Mouse (Mus musculus) bone marrow, adult 2 months (tissue): Measurements from ENCODE around the gene Klhl11.

Experiments used
- CTCF ChIP-seq: fragments of 200-500 bp; IDR thresholded peaks from 2 replicates; pipeline ENCODE4 v1.5.1; 2011; ENCODE audit warnings: low read length, control low read depth; ENCODE audit not compliant: control insufficient read depth, insufficient read depth
- POLR2A ChIP-seq: fragments of 200-500 bp; IDR thresholded peaks from 2 replicates; pipeline ENCODE4 v1.6.1; 2011; ENCODE audit warnings: low read depth, mild to moderate bottlenecking, control low read depth, low read length, borderline replicate concordance; ENCODE audit not compliant: control insufficient read depth

- TF ChIP-seq CTCF (no peak), POLR2A (no peak)
Observed at GRCm38 (mm10) chr11:100423836-100424235, 48.7 kb downstream of the Klhl11 start.
